15 mouse cellular contexts compared by ENCODE assay signal in genomic region chr2:33706403-33706802, GRCm38 (mm10).
"Had no signal": no experiment of that assay in that cellular context is flagged by ENCODE, and none has a peak within 500 bp of the region (broad histone marks: within the 10 kb centered on the region; RNA-seq: fewer than 3 reads in every experiment).

No protein-coding gene starts in this region.

- H3K9me3 ChIP-seq: liver, embryonic 13.5 days had no signal

- H3K27ac ChIP-seq: liver, embryonic 13.5 days; stomach, postnatal 0 days had no signal

- H3K4me1 ChIP-seq: liver, embryonic 13.5 days had no signal

- H3K4me3 ChIP-seq: liver, embryonic 13.5 days had no signal

- DNase-seq: kidney, adult 11 months; kidney, adult 8-10 months; kidney, postnatal 14 days; kidney, postnatal 4 days; liver, embryonic 13.5 days; lung, adult 2 months; lung, postnatal 14 days; lung, postnatal 4 days; right cerebral cortex, postnatal 14 days; right cerebral cortex, postnatal 4 days; thymus, adult 2 months; thymus, postnatal 14 days; thymus, postnatal 4 days had no signal

- H3K4me2 ChIP-seq: liver, embryonic 13.5 days; midbrain, embryonic 11.5 days had no signal

- H3K9ac ChIP-seq: liver, embryonic 13.5 days had no signal

- H3K36me3 ChIP-seq: liver, embryonic 13.5 days had no signal
